ENCODE assay signal across 17 mouse cellular contexts in genomic region chr2:18403679-18404078, GRCm38 (mm10). TPM values are rescaled to one million over a fixed set of nuclear protein-coding genes. Genes with fewer than 3 reads are reported as not detected.
A peak's percentile ranks its signal among the peaks of the same experiment; 100 is the strongest.
DNase-seq lines count a peak whose midpoint lies in the region; TF ChIP-seq lines count a peak whose summit lies in the region.
"Had no signal": no experiment of that assay in that cellular context is flagged by ENCODE, and none has a peak within 500 bp of the region (broad histone marks: within the 10 kb centered on the region; RNA-seq: fewer than 3 reads in every experiment).

No protein-coding gene starts in this region.

- no peak overlapping the region for H3K4me2 ChIP-seq in CH12.LX (ENCODE audit: insufficient read depth, low read depth, poor library complexity, severe bottlenecking)

- TF ChIP-seq CTCF in CH12.LX (conservative IDR thresholded peaks at IDR 0.05 in 1 of 2, IDR thresholded peaks at IDR 0.05 in 1 of 2; ENCODE audit: low read depth in 2 of 2, low read length in 2 of 2), result no peak

- peaks cover 3 to 13% of the 10 kb centered on the region in 2 experiments; a peak in 3 of 4 replicates for H3K4me1 ChIP-seq in CH12.LX (ENCODE audit: control insufficient read depth in 1 of 2, insufficient read depth in 2 of 2)

- no peaks in the 10 kb centered on the region for H3K36me3 ChIP-seq in CH12.LX (replicated peaks in 1 of 2; ENCODE audit: control insufficient read depth in 1 of 2, insufficient read depth in 1 of 2, low read length in 1 of 2)
- H3K36me3 ChIP-seq: G1E had no signal

- H3K27me3 ChIP-seq in CH12.LX (replicated peaks), result no peaks in the 10 kb centered on the region

- TF ChIP-seq RAD21 in CH12.LX (IDR thresholded peaks at IDR 0.05; ENCODE audit: low read depth, low read length), result no peak

- TF ChIP-seq EP300 in CH12.LX (IDR thresholded peaks at IDR 0.05; ENCODE audit: low read length), result 0 out of 2 replicates have a peak, but pooled peaks have one; percentile 45

- DNase-seq in CD4-positive helper T cell, adult 2 months (ENCODE audit: low read depth, low spot score), result peak; percentile 17
- no peak for DNase-seq in CH12.LX (ENCODE audit: extremely low read depth)
- no peak for DNase-seq in kidney, postnatal 36 days
- no peak for DNase-seq in urinary bladder, adult 18-20 months (ENCODE audit: low spot score in 2 of 2)
- DNase-seq: adrenal gland, adult 2 months; adrenal gland, adult 8-10 months; adrenal gland, postnatal 10 days; adrenal gland, postnatal 14 days; adrenal gland, postnatal 25 days; adrenal gland, postnatal 36 days; B cell, adult 2 months; cerebellum, adult 11 months; cerebellum, adult 11-12 months; cerebellum, adult 18-20 months; cerebellum, adult 2 months; cerebellum, adult 8-10 months had no signal

- H3K9ac ChIP-seq in CH12.LX (ENCODE audit: insufficient read depth, low read depth), result no peak overlapping the region

- no peak for TF ChIP-seq POLR2A in CH12.LX (IDR thresholded peaks at IDR 0.05; ENCODE audit: low read depth, low read length)

- no peaks in the 10 kb centered on the region for H3K9me3 ChIP-seq in CH12.LX (replicated peaks; ENCODE audit: low read length)
- H3K9me3 ChIP-seq: G1E had no signal

- in situ Hi-C loops in CH12.LX (cut with MboI; ENCODE audit: low pct_ligation_motif_present, low pct_unique_long_range_greater_than_20kb, low sequenced_read_pairs), result no loop called here

- H3K79me2 ChIP-seq in CH12.LX (replicated peaks; ENCODE audit: control insufficient read depth, extremely low read depth, insufficient read depth, poor library complexity, severe bottlenecking), result no peaks in the 10 kb centered on the region

- H3K27ac ChIP-seq in CH12.LX (ENCODE audit: insufficient read depth, low read depth), result no peak overlapping the region

- dilution Hi-C loops in CH12.LX (cut with MboI; ENCODE audit: extremely low pct_ligation_motif_present, extremely low pct_unique_long_range_greater_than_20kb, low sequenced_read_pairs), result no loop called here

- no peak overlapping the region for H3K4me3 ChIP-seq in CH12.LX (replicated peaks in 1 of 3; ENCODE audit: low read depth in 2 of 3, low read length in 2 of 3, poor library complexity in 1 of 3)

TF ChIP-seq in CH12.LX, 34 proteins besides CTCF, POLR2A, EP300 and RAD21:
- peak; percentile 41; the same call in 1 of the 2 replicates for TF ChIP-seq JUN (IDR thresholded peaks at IDR 0.05; ENCODE audit: insufficient read depth, low read depth, low read length)
- TF ChIP-seq BHLHE40 (IDR thresholded peaks at IDR 0.05; ENCODE audit: low read depth, low read length), result peak; percentile 52; the same call in 1 of the 2 replicates
- TF ChIP-seq POLR2AphosphoS2 (IDR thresholded peaks at IDR 0.05; ENCODE audit: low read depth, low read length), result no peak
- TF ChIP-seq ETS1 (conservative IDR thresholded peaks at IDR 0.05; ENCODE audit: low read depth, low read length), result 0 out of 2 replicates have a peak, but pooled peaks have one; percentile 20
- TF ChIP-seq ZNF384 (IDR thresholded peaks at IDR 0.05; ENCODE audit: low read depth, low read length), result peak; percentile 40
- peak; percentile 77 for TF ChIP-seq JUND (conservative IDR thresholded peaks at IDR 0.05; ENCODE audit: low read depth, low read length)
- 0 out of 2 replicates have a peak, but pooled peaks have one; percentile 38 for TF ChIP-seq IRF4 (IDR thresholded peaks at IDR 0.05; ENCODE audit: low read depth, low read length)
- no peak for TF ChIP-seq MYC (IDR thresholded peaks at IDR 0.05; ENCODE audit: low read depth, low read length)
- no peak for TF ChIP-seq PAX5 (IDR thresholded peaks at IDR 0.05; ENCODE audit: low read length)
- no peak for TF ChIP-seq SMC3 (IDR thresholded peaks at IDR 0.05; ENCODE audit: low read depth, low read length)

RNA-seq across cellular contexts. Expression of gene Dnajc1, which starts 11.0 kb away (rescaled TPM):
- total RNA-seq in CH12.LX (2012; rRNA removed) (16.4 and 17.1 TPM in 2 replicates), CH12.LX (2014; rRNA removed) (13.5 and 14.3 TPM in 2 replicates)
- polyA plus RNA-seq in CH12.LX (2012; ENCODE audit: insufficient read length, low read depth), result 32.8 and 32.9 TPM in 2 replicates
